28 mouse cellular contexts compared by ENCODE assay signal in the genomic region with DNA sequence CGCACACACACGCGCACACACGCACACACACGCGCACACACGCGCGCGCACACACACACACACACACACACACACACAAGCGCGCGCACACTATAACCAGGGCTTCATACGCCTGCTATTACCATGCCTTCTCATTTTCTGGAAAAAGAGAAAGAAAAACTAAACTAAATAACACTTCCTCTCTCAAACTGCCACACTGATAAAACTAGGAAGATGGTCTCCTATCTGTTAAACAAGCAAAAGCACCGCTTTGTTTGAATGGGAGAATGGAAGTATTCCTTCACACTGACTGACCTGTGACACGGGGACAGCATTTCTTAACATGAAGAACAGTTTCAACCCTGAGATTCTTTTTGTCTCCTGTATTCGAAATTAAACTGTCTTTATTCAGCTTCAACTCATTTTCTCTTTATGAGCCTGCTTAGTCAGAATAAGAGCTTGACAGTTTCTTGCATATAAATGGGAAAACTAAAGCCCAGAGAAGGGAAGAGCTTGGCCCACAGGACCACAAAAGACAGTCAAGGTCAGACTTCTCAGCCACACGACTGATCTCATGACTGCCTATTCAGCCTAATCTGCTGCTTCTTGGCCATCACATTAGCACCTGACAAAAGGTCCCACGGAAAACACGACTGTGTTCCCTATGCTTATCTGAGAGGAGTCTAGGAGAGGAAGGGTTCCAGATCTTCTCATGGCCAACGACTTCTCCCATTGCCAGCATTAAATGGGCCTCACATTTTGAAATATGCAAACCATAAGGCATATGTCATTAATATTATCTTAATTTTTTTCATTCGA. TPM values are rescaled to one million over a fixed set of nuclear protein-coding genes. Genes with fewer than 3 reads are reported as not detected.
A peak's percentile ranks its signal among the peaks of the same experiment; 100 is the strongest.
DNase-seq lines count a peak whose midpoint lies in the region; ATAC-seq and TF ChIP-seq lines count a peak whose summit lies in the region.
"Had no signal": no experiment of that assay in that cellular context is flagged by ENCODE, and none has a peak within 500 bp of the region (broad histone marks: within the 10 kb centered on the region; RNA-seq: fewer than 3 reads in every experiment).

No protein-coding gene starts in this region.

- 0 out of 2 replicates have a peak, but pooled peaks cover 2% of the 10 kb centered on the region for H3K79me2 ChIP-seq in MEL (ENCODE audit: control insufficient read depth, insufficient read depth, low read length, poor library complexity)

- DNase-seq in heart, adult 8-10 months (ENCODE audit: low spot score): peak; percentile 29
- DNase-seq in liver, postnatal 0 days: no peak
- DNase-seq in MEL (ENCODE audit: low read depth, low spot score): peak; percentile 37
- DNase-seq in urinary bladder, postnatal 36 days (ENCODE audit: low spot score in 2 of 2): no peak
- DNase-seq: adrenal gland, adult 8-10 months; cerebellum, adult 11 months; cerebellum, adult 8-10 months; cerebellum, postnatal 14 days; embryo, embryonic 11 days; gastrocnemius, adult 2 months; gastrocnemius, postnatal 25 days; kidney, adult 11 months; kidney, adult 9 months had no signal

- no peak for TF ChIP-seq CTCF in liver, postnatal 0 days (IDR thresholded peaks at IDR 0.05; ENCODE audit: low read depth)
- no peak for TF ChIP-seq CTCF in MEL (IDR thresholded peaks at IDR 0.05 in 2 of 3, conservative IDR thresholded peaks at IDR 0.05 in 1 of 3; ENCODE audit: control insufficient read depth in 1 of 3, insufficient read depth in 1 of 3, low read depth in 2 of 3, low read length in 3 of 3, poor library complexity in 1 of 3, severe bottlenecking in 1 of 3)

- H3K4me1 ChIP-seq in heart, embryonic 11.5 days (ENCODE audit: control insufficient read depth, insufficient read depth, low read length): peaks cover 3% of the 10 kb centered on the region; the same call in 1 of the 2 replicates
- H3K4me1 ChIP-seq in liver, embryonic 12.5 days: peaks cover 28% of the 10 kb centered on the region
- peaks cover 6% of the 10 kb centered on the region; the same call in 1 of the 2 replicates for H3K4me1 ChIP-seq in liver, postnatal 0 days (ENCODE audit: insufficient read depth)
- H3K4me1 ChIP-seq in MEL (ENCODE audit: control insufficient read depth in 1 of 2, insufficient read depth in 2 of 2, low read length in 2 of 2): peaks cover 12 to 13% of the 10 kb centered on the region in 2 experiments

- no peak overlapping the region for H3K9ac ChIP-seq in heart, embryonic 11.5 days (ENCODE audit: low read depth, low read length)
- H3K9ac ChIP-seq in liver, embryonic 12.5 days: no peak overlapping the region
- no peak overlapping the region for H3K9ac ChIP-seq in liver, postnatal 0 days (replicated peaks)
- no peak overlapping the region for H3K9ac ChIP-seq in MEL (ENCODE audit: control insufficient read depth, low read depth, low read length, poor library complexity, severe bottlenecking)
- H3K9ac ChIP-seq: embryonic facial prominence, embryonic 15.5 days; heart, embryonic 15.5 days; hindbrain, embryonic 15.5 days had no signal

- no peak overlapping the region for H3K27ac ChIP-seq in heart, embryonic 11.5 days (ENCODE audit: low read depth, low read length)
- peak overlapping the region; percentile 43; the same call in 1 of the 2 replicates for H3K27ac ChIP-seq in liver, embryonic 12.5 days
- H3K27ac ChIP-seq in liver, postnatal 0 days (ENCODE audit: low read depth): no peak overlapping the region
- peak overlapping the region; percentile 3; the same call in 1 of the 2 replicates for H3K27ac ChIP-seq in MEL (ENCODE audit: control insufficient read depth, low read depth, low read length)
- H3K27ac ChIP-seq: embryonic facial prominence, embryonic 15.5 days; forebrain, embryonic 10.5 days; gastrocnemius, adult 2 months; heart, embryonic 15.5 days; hindbrain, embryonic 15.5 days had no signal

- H3K4me2 ChIP-seq in heart, embryonic 11.5 days: no peak overlapping the region
- H3K4me2 ChIP-seq in liver, embryonic 12.5 days: no peak overlapping the region
- H3K4me2 ChIP-seq in liver, postnatal 0 days (ENCODE audit: low read depth, low read length): no peak overlapping the region
- H3K4me2 ChIP-seq: embryonic facial prominence, embryonic 15.5 days; heart, embryonic 15.5 days; hindbrain, embryonic 15.5 days had no signal

- H3K36me3 ChIP-seq in heart, embryonic 11.5 days (ENCODE audit: control insufficient read depth, insufficient read depth, low read length): 0 out of 2 replicates have a peak, but pooled peaks cover 5% of the 10 kb centered on the region
- H3K36me3 ChIP-seq in liver, embryonic 12.5 days: peaks cover 77% of the 10 kb centered on the region
- H3K36me3 ChIP-seq in liver, postnatal 0 days (replicated peaks; ENCODE audit: insufficient read depth, low read length): peaks cover 41% of the 10 kb centered on the region
- H3K36me3 ChIP-seq in MEL (ENCODE audit: control insufficient read depth in 1 of 2, insufficient read depth in 2 of 2, low read length in 2 of 2): peaks cover 3 to 9% of the 10 kb centered on the region in 2 experiments

- ATAC-seq in heart, embryonic 11.5 days (replicated peaks; ENCODE audit: insufficient number of reproducible peaks, low FRiP score, low TSS enrichment): no peak
- no peak for ATAC-seq in liver, embryonic 12.5 days
- no peak for ATAC-seq in liver, postnatal 0 days
- ATAC-seq in megakaryocyte progenitor cell, adult 5-6 weeks (replicated peaks; ENCODE audit: poor library complexity): peak; percentile 21; the same call in 1 of the 2 replicates
- ATAC-seq: forebrain, embryonic 14.5 days; Patski had no signal

- H3K9me3 ChIP-seq in heart, embryonic 11.5 days (replicated peaks; ENCODE audit: control insufficient read depth, low read length): no peaks in the 10 kb centered on the region
- H3K9me3 ChIP-seq in liver, embryonic 12.5 days (replicated peaks): no peaks in the 10 kb centered on the region
- no peaks in the 10 kb centered on the region for H3K9me3 ChIP-seq in liver, postnatal 0 days (ENCODE audit: low read length)
- no peaks in the 10 kb centered on the region for H3K9me3 ChIP-seq in MEL (replicated peaks; ENCODE audit: insufficient read depth, low read length)
- H3K9me3 ChIP-seq: embryonic facial prominence, embryonic 15.5 days; forebrain, embryonic 10.5 days; heart, embryonic 15.5 days; hindbrain, embryonic 15.5 days had no signal

- no peak overlapping the region for H3K4me3 ChIP-seq in heart, embryonic 11.5 days (ENCODE audit: low read depth, low read length)
- H3K4me3 ChIP-seq in liver, embryonic 12.5 days: no peak overlapping the region
- H3K4me3 ChIP-seq in liver, postnatal 0 days (ENCODE audit: low read depth, low read length): no peak overlapping the region
- H3K4me3 ChIP-seq in MEL (ENCODE audit: control insufficient read depth in 1 of 2, insufficient read depth in 1 of 2, low read depth in 2 of 2, low read length in 2 of 2): peak overlapping the region in 1 of 2 experiments; percentile 11; a peak in 1 of 4 replicates
- H3K4me3 ChIP-seq: embryonic facial prominence, embryonic 15.5 days; erythroblast, embryonic 14.5 days; forebrain, embryonic 10.5 days; gastrocnemius, adult 2 months; heart, embryonic 15.5 days; hindbrain, embryonic 15.5 days had no signal

- TF ChIP-seq RAD21 in MEL (IDR thresholded peaks at IDR 0.05; ENCODE audit: low read depth, low read length): no peak

- TF ChIP-seq POLR2A in MEL (IDR thresholded peaks at IDR 0.05; ENCODE audit: control insufficient read depth in 1 of 2, insufficient read depth in 1 of 2, low read depth in 1 of 2, low read length in 2 of 2, poor library complexity in 1 of 2): no peak

- H3K27me3 ChIP-seq in heart, embryonic 11.5 days (ENCODE audit: control insufficient read depth, insufficient read depth, low read length): no peaks in the 10 kb centered on the region; the same call in 1 of the 2 replicates
- H3K27me3 ChIP-seq in liver, embryonic 12.5 days (replicated peaks): no peaks in the 10 kb centered on the region
- H3K27me3 ChIP-seq in liver, postnatal 0 days (ENCODE audit: insufficient read depth, low read length): no peaks in the 10 kb centered on the region
- no peaks in the 10 kb centered on the region for H3K27me3 ChIP-seq in MEL (ENCODE audit: control insufficient read depth in 1 of 2, insufficient read depth in 2 of 2, low read length in 2 of 2)
- H3K27me3 ChIP-seq: embryonic facial prominence, embryonic 15.5 days; heart, embryonic 15.5 days; hindbrain, embryonic 15.5 days; Patski had no signal

- TF ChIP-seq EP300 in liver, postnatal 0 days (IDR thresholded peaks at IDR 0.05; ENCODE audit: low read depth): no peak
- TF ChIP-seq EP300 in MEL (IDR thresholded peaks at IDR 0.05; ENCODE audit: low read depth in 1 of 2, low read length in 2 of 2): peak; percentile 35 to 74; a peak in 3 of 4 replicates

- 82% methylated on average over 22 of the region's 22 CpGs for WGBS in heart, embryonic 11.5 days (ENCODE audit: insufficient replicate concordance)
- whole genome bisulfite sequencing in liver, embryonic 12.5 days (ENCODE audit: insufficient replicate concordance): 84% methylated on average over 22 of the region's 22 CpGs
- 85% methylated on average over 22 of the region's 22 CpGs for WGBS in liver, postnatal 0 days (ENCODE audit: insufficient replicate concordance)

RNA-seq across cellular contexts. Expression of gene Gm29427, which starts 5.1 kb away (rescaled TPM):
- total RNA-seq in heart, adult 8-10 months (2022): not detected
- polyA plus RNA-seq in heart, embryonic 11.5 days (2014; fragmentation: Nextera tagmentation; extraction: Ambion mirVana): not detected in 2 replicates
- not detected in 2 replicates for polyA plus RNA-seq in liver, embryonic 12.5 days (2016; fragmentation: Nextera tagmentation; extraction: Ambion mirVana)
- polyA plus RNA-seq in liver, postnatal 0 days (2015; fragmentation: Nextera tagmentation; extraction: Ambion mirVana): 0.07 TPM in 1 of 2 replicates, not detected in the other
- not detected in 2 replicates for total RNA-seq in MEL (2012; rRNA removed)
- polyA plus RNA-seq in MEL (2012; ENCODE audit: insufficient read depth in 1 of 2, insufficient read length in 2 of 2, low read depth in 1 of 2, low replicate concordance in 2 of 2, missing spikeins in 1 of 2): not detected
- total RNA-seq in megakaryocyte progenitor cell, adult 5-6 weeks (2015): not detected in 2 replicates
- total RNA-seq in megakaryocyte progenitor cell, adult 5-6 weeks (2017): not detected in 2 replicates
- total RNA-seq: common myeloid progenitor, adult 5-6 weeks; gastrocnemius, postnatal 25 days; granulocyte monocyte progenitor cell, adult 5-6 weeks had no signal
- polyA plus RNA-seq: brain, embryonic 14.5 days; embryonic facial prominence, embryonic 11.5 days; embryonic facial prominence, embryonic 15.5 days; erythroblast, embryonic 14.5 days; forebrain, embryonic 10.5 days; forebrain, embryonic 14.5 days; heart, embryonic 15.5 days; hindbrain, embryonic 11.5 days; hindbrain, embryonic 15.5 days had no signal

RNA-seq across cellular contexts. Expression of gene Yod1, which starts 6.6 kb away (rescaled TPM):
- total RNA-seq in heart, adult 8-10 months (2022): 1 to 10 TPM; 3.1 to 4.5 (median 4.0) TPM
- polyA plus RNA-seq in heart, embryonic 11.5 days (2014; fragmentation: Nextera tagmentation; extraction: Ambion mirVana): 6.5 and 11.1 TPM in 2 replicates
- polyA plus RNA-seq in liver, embryonic 12.5 days (2016; fragmentation: Nextera tagmentation; extraction: Ambion mirVana): 49.3 and 49.7 TPM in 2 replicates
- 17.3 and 20.3 TPM in 2 replicates for polyA plus RNA-seq in liver, postnatal 0 days (2015; fragmentation: Nextera tagmentation; extraction: Ambion mirVana)
- total RNA-seq in MEL (2012; rRNA removed): 7.1 and 8.6 TPM in 2 replicates
- 1 to 10 TPM in 1 of 2 experiments, not detected in 1; 6.1 TPM for polyA plus RNA-seq in MEL (2012; ENCODE audit: insufficient read depth in 1 of 2, insufficient read length in 2 of 2, low read depth in 1 of 2, low replicate concordance in 2 of 2, missing spikeins in 1 of 2)
- total RNA-seq in megakaryocyte progenitor cell, adult 5-6 weeks (2015): 8.9 and 9.7 TPM in 2 replicates
- total RNA-seq in megakaryocyte progenitor cell, adult 5-6 weeks (2017): 6.4 and 6.5 TPM in 2 replicates

RNA-seq across cellular contexts. Expression of gene Pfkfb2, which starts 18.6 kb away (rescaled TPM):
- 100 to 1,000 TPM in 1 of 4 experiments, 10 to 100 TPM in 3; 79.2 to 109 (median 83.8) TPM for total RNA-seq in heart, adult 8-10 months (2022)
- polyA plus RNA-seq in heart, embryonic 11.5 days (2014; fragmentation: Nextera tagmentation; extraction: Ambion mirVana): 4.8 and 5.4 TPM in 2 replicates
- polyA plus RNA-seq in liver, embryonic 12.5 days (2016; fragmentation: Nextera tagmentation; extraction: Ambion mirVana): 7.1 and 9.0 TPM in 2 replicates
- polyA plus RNA-seq in liver, postnatal 0 days (2015; fragmentation: Nextera tagmentation; extraction: Ambion mirVana): 2.0 and 2.6 TPM in 2 replicates
- 11.3 and 13.6 TPM in 2 replicates for total RNA-seq in MEL (2012; rRNA removed)
- polyA plus RNA-seq in MEL (2012; ENCODE audit: insufficient read depth in 1 of 2, insufficient read length in 2 of 2, low read depth in 1 of 2, low replicate concordance in 2 of 2, missing spikeins in 1 of 2): 10 to 100 TPM in 1 of 2 experiments, not detected in 1; 13.9 TPM
- 2.9 and 6.9 TPM in 2 replicates for total RNA-seq in megakaryocyte progenitor cell, adult 5-6 weeks (2015)
- total RNA-seq in megakaryocyte progenitor cell, adult 5-6 weeks (2017): 15.7 and 17.1 TPM in 2 replicates

RNA-seq across cellular contexts. Expression of gene AA986860, which starts 21.3 kb away (rescaled TPM):
- total RNA-seq in heart, adult 8-10 months (2022): under 1 TPM; 0.30 to 0.69 (median 0.36) TPM
- 0.69 and 1.2 TPM in 2 replicates for polyA plus RNA-seq in heart, embryonic 11.5 days (2014; fragmentation: Nextera tagmentation; extraction: Ambion mirVana)
- polyA plus RNA-seq in liver, embryonic 12.5 days (2016; fragmentation: Nextera tagmentation; extraction: Ambion mirVana): 8.0 and 8.5 TPM in 2 replicates
- polyA plus RNA-seq in liver, postnatal 0 days (2015; fragmentation: Nextera tagmentation; extraction: Ambion mirVana): 1.1 and 1.4 TPM in 2 replicates
- 0.31 and 0.39 TPM in 2 replicates for total RNA-seq in MEL (2012; rRNA removed)
- polyA plus RNA-seq in MEL (2012; ENCODE audit: insufficient read depth in 1 of 2, insufficient read length in 2 of 2, low read depth in 1 of 2, low replicate concordance in 2 of 2, missing spikeins in 1 of 2): under 1 TPM in 1 of 2 experiments, not detected in 1; 0.58 TPM
- total RNA-seq in megakaryocyte progenitor cell, adult 5-6 weeks (2015): 0.10 TPM in 1 of 2 replicates, not detected in the other
- total RNA-seq in megakaryocyte progenitor cell, adult 5-6 weeks (2017): 0.10 TPM in 1 of 2 replicates, not detected in the other

RNA-seq across cellular contexts. Expression of gene C4bp, which starts 49.0 kb away (rescaled TPM):
- total RNA-seq in heart, adult 8-10 months (2022): not detected
- polyA plus RNA-seq in heart, embryonic 11.5 days (2014; fragmentation: Nextera tagmentation; extraction: Ambion mirVana): not detected in 2 replicates
- polyA plus RNA-seq in liver, embryonic 12.5 days (2016; fragmentation: Nextera tagmentation; extraction: Ambion mirVana): 0.35 and 0.38 TPM in 2 replicates
- 10.0 and 10.8 TPM in 2 replicates for polyA plus RNA-seq in liver, postnatal 0 days (2015; fragmentation: Nextera tagmentation; extraction: Ambion mirVana)
- not detected in 2 replicates for total RNA-seq in MEL (2012; rRNA removed)
- polyA plus RNA-seq in MEL (2012; ENCODE audit: insufficient read depth in 1 of 2, insufficient read length in 2 of 2, low read depth in 1 of 2, low replicate concordance in 2 of 2, missing spikeins in 1 of 2): not detected
- total RNA-seq in megakaryocyte progenitor cell, adult 5-6 weeks (2015): not detected in 2 replicates
- total RNA-seq in megakaryocyte progenitor cell, adult 5-6 weeks (2017): not detected in 2 replicates
- total RNA-seq: common myeloid progenitor, adult 5-6 weeks; gastrocnemius, adult 2 months; gastrocnemius, postnatal 25 days; granulocyte monocyte progenitor cell, adult 5-6 weeks had no signal
- polyA plus RNA-seq: embryonic facial prominence, embryonic 11.5 days; embryonic facial prominence, embryonic 15.5 days; erythroblast, embryonic 14.5 days; forebrain, embryonic 10.5 days; forebrain, embryonic 14.5 days; heart, embryonic 15.5 days; hindbrain, embryonic 11.5 days; hindbrain, embryonic 15.5 days had no signal

Comparison
In these comparisons a context has a peak if more than half of its experiments do, and no peak if none do; other contexts are left out.
1. H3K27ac ChIP-seq: peak in liver, embryonic 12.5 days (single experiment) and MEL (single experiment); none in heart, embryonic 11.5 days (single experiment) and liver, postnatal 0 days (single experiment).
2. DNase-seq: peak in heart, adult 8-10 months (single experiment) and MEL (single experiment); none in liver, postnatal 0 days (single experiment) and urinary bladder, postnatal 36 days (0 of 2).